Mouse (Mus musculus) kidney, embryonic 15.5 days (tissue): ENCODE results near the gene Mllt10. TPM values are rescaled to one million over a fixed set of nuclear protein-coding genes. Genes with fewer than 3 reads are reported as not detected.

Experiments
- ATAC-seq: fragments of 200-750 bp; cut with Nextera tagmentation; replicated peaks from 2 replicates; pipeline ENCODE4 v1.8.0; 2017; ENCODE audit warnings: moderate TSS enrichment; ENCODE audit not compliant: low FRiP score
- H3K27ac ChIP-seq: fragments of 300-500 bp; sonication (generic); 2 replicates; pipeline ENCODE4 v1.5.1; 2015; ENCODE audit warnings: mild to moderate bottlenecking, inconsistent platforms
- H3K27me3 ChIP-seq: fragments of 300-500 bp; sonication (generic); 2 replicates; pipeline ENCODE4 v1.6.1; 2015; ENCODE audit warnings: inconsistent platforms
- H3K36me3 ChIP-seq: fragments of 300-500 bp; sonication (generic); 2 replicates; pipeline ENCODE4 v1.6.1; 2015; ENCODE audit warnings: inconsistent platforms
- H3K4me1 ChIP-seq: fragments of 300-500 bp; sonication (generic); 2 replicates; pipeline ENCODE4 v1.6.1; 2015; ENCODE audit warnings: inconsistent platforms
- H3K4me2 ChIP-seq: fragments of 300-500 bp; sonication (generic); 2 replicates; pipeline ENCODE4 v1.6.1; 2015; ENCODE audit warnings: moderate library complexity, mild to moderate bottlenecking, inconsistent platforms
- H3K4me3 ChIP-seq: fragments of 300-500 bp; sonication (generic); replicated peaks from 2 replicates; pipeline ENCODE4 v1.5.1; 2015; ENCODE audit warnings: mild to moderate bottlenecking, inconsistent platforms
- H3K9ac ChIP-seq: fragments of 300-500 bp; sonication (generic); 2 replicates; pipeline ENCODE4 v1.6.1; 2015; ENCODE audit warnings: mild to moderate bottlenecking, inconsistent platforms
- H3K9me3 ChIP-seq: fragments of 300-500 bp; sonication (generic); replicated peaks from 2 replicates; pipeline ENCODE4 v1.6.1; 2016; ENCODE audit warnings: inconsistent platforms
- WGBS: fragments of 180-500 bp; shearing (Covaris S2); methylation state at CpG from one replicate; pipeline ENCODE4 v1.1.7; 2015; ENCODE audit warnings: mixed read lengths; 5-methylcytosine and 5-hydroxymethylcytosine counted together
- polyA plus RNA-seq: library from polyadenylated mRNA; unstranded; fragments of >200 nt; fragmentation: Nextera tagmentation; extraction: Ambion mirVana; gene quantifications from 2 replicates; pipeline ENCODE4 v1.2.1, GENCODE M21; 2015

Gene Mllt10
- polyA plus RNA-seq, 1 experiment from 2014 or later: 72.9 TPM

DNA sequence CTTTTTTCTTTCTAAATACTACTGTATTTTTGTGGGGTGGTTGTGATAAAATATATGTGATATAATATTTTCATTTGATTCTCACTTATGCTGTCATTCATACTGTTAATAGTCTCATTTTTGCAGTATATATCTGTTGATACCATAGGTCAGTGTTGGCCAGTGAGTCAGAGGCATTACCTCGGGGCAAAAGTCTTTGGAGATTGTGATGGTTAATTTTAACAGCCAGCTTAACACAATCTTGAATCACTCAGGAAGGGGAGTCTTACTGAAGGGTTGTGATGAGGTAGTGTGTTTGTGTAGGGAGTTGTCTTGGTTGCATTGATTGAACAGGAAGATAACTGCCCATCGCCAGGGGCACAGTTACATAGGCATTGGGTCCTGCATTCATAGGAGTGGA, 83.1 kb downstream of the Mllt10 start:
- Histone ChIP-seq H3K27me3 (no peaks in the 10 kb centered on the region), H3K4me3 (no peak overlapping the region), H3K27ac (no peak overlapping the region), H3K9me3 (no peaks in the 10 kb centered on the region), H3K9ac (no peak overlapping the region), H3K36me3 (peaks cover 57% of the 10 kb centered on the region), H3K4me1 (no peaks in the 10 kb centered on the region), H3K4me2 (no peak overlapping the region)
- 81% methylated on average over 2 of the region's 2 CpGs for WGBS
- ATAC-seq: no peak

GRCm38 (mm10) chr2:18139646-18140045, 84.6 kb downstream of the Mllt10 start:
- no peak overlapping the region for H3K9ac ChIP-seq
- no peaks in the 10 kb centered on the region for H3K9me3 ChIP-seq
- H3K36me3 ChIP-seq: peaks cover 59% of the 10 kb centered on the region
- H3K27me3 ChIP-seq: no peaks in the 10 kb centered on the region
- 97% methylated on average over 5 of the region's 5 CpGs for WGBS
- H3K27ac ChIP-seq: no peak overlapping the region
- H3K4me2 ChIP-seq: no peak overlapping the region
- ATAC-seq: no peak
- H3K4me1 ChIP-seq: no peaks in the 10 kb centered on the region
- no peak overlapping the region for H3K4me3 ChIP-seq

GRCm38 (mm10) chr2:18156131-18156530, 101.1 kb downstream of the Mllt10 start:
- WGBS: 95% methylated on average over 3 of the region's 3 CpGs
- no peaks in the 10 kb centered on the region for H3K9me3 ChIP-seq
- H3K9ac ChIP-seq: no peak overlapping the region
- no peaks in the 10 kb centered on the region for H3K4me1 ChIP-seq
- no peak for ATAC-seq
- H3K36me3 ChIP-seq: peaks cover 55% of the 10 kb centered on the region
- no peaks in the 10 kb centered on the region for H3K27me3 ChIP-seq
- no peak overlapping the region for H3K4me2 ChIP-seq
- no peak overlapping the region for H3K4me3 ChIP-seq
- no peak overlapping the region for H3K27ac ChIP-seq

DNA sequence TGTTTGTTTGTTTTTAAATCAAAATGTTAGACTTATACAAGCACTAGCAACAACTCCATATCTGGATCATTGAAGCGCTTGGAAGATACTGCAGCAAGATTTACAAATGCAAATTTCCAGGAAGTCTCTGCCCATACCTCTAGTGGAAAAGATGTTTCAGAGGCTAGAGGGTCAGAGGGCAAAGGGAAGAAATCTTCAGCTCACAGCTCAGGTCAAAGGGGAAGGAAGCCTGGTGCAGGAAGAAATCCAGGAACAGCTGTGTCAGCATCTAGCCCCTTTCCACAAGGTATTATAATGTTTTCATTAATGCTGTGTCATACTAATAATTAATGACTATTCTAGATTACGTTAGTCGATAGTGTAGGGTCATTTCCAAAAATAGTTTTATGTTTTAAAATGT, 104.4 kb downstream of the Mllt10 start:
- H3K9me3 ChIP-seq: no peaks in the 10 kb centered on the region
- H3K36me3 ChIP-seq: peaks cover 56% of the 10 kb centered on the region
- no peak for ATAC-seq
- H3K9ac ChIP-seq: no peak overlapping the region
- no peak overlapping the region for H3K4me3 ChIP-seq
- no peaks in the 10 kb centered on the region for H3K27me3 ChIP-seq
- no peak overlapping the region for H3K27ac ChIP-seq
- H3K4me1 ChIP-seq: no peaks in the 10 kb centered on the region
- H3K4me2 ChIP-seq: no peak overlapping the region
- WGBS: 69% methylated on average over 3 of the region's 3 CpGs

- 87% methylated on average over 5 of the region's 5 CpGs for WGBS
- H3K27me3 ChIP-seq: no peaks in the 10 kb centered on the region
- H3K4me2 ChIP-seq: no peak overlapping the region
- H3K4me1 ChIP-seq: no peaks in the 10 kb centered on the region
- peaks cover 44% of the 10 kb centered on the region for H3K36me3 ChIP-seq
- no peak for ATAC-seq
- no peaks in the 10 kb centered on the region for H3K9me3 ChIP-seq
- H3K27ac ChIP-seq: no peak overlapping the region
- H3K9ac ChIP-seq: no peak overlapping the region
- H3K4me3 ChIP-seq: no peak overlapping the region
Measured at GRCm38 (mm10) chr2:18160992-18161391, 106.0 kb downstream of the Mllt10 start.

DNA sequence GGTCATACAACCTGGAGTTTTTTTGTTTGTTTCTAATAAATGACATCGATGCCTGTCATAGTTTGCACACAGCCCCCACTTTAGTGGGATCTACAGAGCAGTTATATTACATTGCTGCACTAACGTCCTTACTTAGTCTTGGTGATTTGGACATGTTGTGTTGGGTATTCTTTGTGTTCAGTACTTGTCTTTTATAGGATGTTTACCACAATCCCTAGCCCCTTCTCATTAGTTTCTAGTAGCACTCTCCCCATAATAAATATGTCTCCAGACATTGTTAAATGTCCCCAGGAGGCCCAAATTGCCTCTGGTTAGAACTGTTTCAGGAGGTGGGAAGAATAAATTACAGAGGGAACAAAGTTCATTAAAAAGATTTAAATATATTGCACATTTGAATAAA, 110.5 kb downstream of the Mllt10 start:
- Histone ChIP-seq H3K27ac (no peak overlapping the region), H3K9me3 (no peaks in the 10 kb centered on the region), H3K4me2 (no peak overlapping the region), H3K4me3 (no peak overlapping the region), H3K27me3 (no peaks in the 10 kb centered on the region), H3K36me3 (peaks cover 32% of the 10 kb centered on the region), H3K9ac (no peak overlapping the region), H3K4me1 (no peaks in the 10 kb centered on the region)
- WGBS: 76% methylated on average over 2 of the region's 2 CpGs
- ATAC-seq: no peak

DNA sequence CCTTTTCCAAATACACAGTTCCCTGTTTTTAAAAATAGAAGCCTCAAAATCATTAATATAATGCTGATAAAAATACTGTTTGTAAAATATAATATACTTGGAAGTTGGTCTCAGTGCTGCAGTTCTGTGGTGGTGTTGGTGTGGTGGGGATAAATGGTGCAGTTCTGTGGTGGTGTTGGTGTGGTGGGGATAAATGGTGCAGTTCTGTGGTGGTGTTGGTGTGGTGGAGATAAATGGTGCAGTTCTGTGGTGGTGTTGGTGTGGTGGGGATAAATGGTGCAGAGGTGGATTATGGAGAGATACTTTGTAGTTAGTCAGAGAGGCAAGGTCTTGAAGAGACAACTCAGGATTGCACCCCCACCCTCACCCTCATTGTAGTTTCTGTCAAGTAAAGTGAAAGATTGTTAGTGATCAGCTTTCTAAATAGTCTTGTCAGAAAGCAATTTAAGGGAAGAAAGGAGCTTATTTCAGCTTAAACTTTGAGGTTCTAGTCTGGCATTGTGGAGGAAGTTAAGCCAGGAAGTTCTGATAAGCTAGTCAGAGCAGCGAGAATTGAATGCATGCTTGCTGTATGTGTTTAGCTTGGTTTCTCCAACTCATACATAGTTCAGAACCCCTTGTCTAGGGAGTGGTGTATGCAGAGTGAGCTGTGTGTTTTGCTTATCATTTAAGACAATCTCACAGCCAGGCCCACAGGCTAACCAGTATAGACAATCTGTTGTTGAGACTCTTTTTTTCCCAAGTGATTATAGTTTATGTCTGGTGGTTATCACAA, 114.3 kb downstream of the Mllt10 start:
- H3K36me3 ChIP-seq: peaks cover 34% of the 10 kb centered on the region
- no peaks in the 10 kb centered on the region for H3K9me3 ChIP-seq
- no peak overlapping the region for H3K9ac ChIP-seq
- no peak overlapping the region for H3K4me2 ChIP-seq
- H3K4me3 ChIP-seq: no peak overlapping the region
- 66% methylated on average over 1 of the region's 1 CpGs for WGBS
- H3K27ac ChIP-seq: no peak overlapping the region
- no peaks in the 10 kb centered on the region for H3K4me1 ChIP-seq
- ATAC-seq: no peak
- H3K27me3 ChIP-seq: no peaks in the 10 kb centered on the region

GRCm38 (mm10) chr2:18175234-18175633, 120.2 kb downstream of the Mllt10 start:
- Histone ChIP-seq H3K36me3 (peaks cover 56% of the 10 kb centered on the region), H3K9me3 (no peaks in the 10 kb centered on the region), H3K4me2 (no peak overlapping the region), H3K4me3 (no peak overlapping the region), H3K27me3 (no peaks in the 10 kb centered on the region), H3K27ac (no peak overlapping the region), H3K4me1 (no peaks in the 10 kb centered on the region), H3K9ac (no peak overlapping the region)
- 58% methylated on average over 1 of the region's 1 CpGs for WGBS
- ATAC-seq: no peak

GRCm38 (mm10) chr2:18176235-18176634, 121.2 kb downstream of the Mllt10 start:
- H3K4me3 ChIP-seq: no peak overlapping the region
- no peak overlapping the region for H3K4me2 ChIP-seq
- H3K4me1 ChIP-seq: no peaks in the 10 kb centered on the region
- H3K9me3 ChIP-seq: no peaks in the 10 kb centered on the region
- peaks cover 62% of the 10 kb centered on the region for H3K36me3 ChIP-seq
- no peak overlapping the region for H3K27ac ChIP-seq
- H3K27me3 ChIP-seq: no peaks in the 10 kb centered on the region
- WGBS: 90% methylated on average over 3 of the region's 3 CpGs
- H3K9ac ChIP-seq: no peak overlapping the region
- ATAC-seq: no peak

DNA sequence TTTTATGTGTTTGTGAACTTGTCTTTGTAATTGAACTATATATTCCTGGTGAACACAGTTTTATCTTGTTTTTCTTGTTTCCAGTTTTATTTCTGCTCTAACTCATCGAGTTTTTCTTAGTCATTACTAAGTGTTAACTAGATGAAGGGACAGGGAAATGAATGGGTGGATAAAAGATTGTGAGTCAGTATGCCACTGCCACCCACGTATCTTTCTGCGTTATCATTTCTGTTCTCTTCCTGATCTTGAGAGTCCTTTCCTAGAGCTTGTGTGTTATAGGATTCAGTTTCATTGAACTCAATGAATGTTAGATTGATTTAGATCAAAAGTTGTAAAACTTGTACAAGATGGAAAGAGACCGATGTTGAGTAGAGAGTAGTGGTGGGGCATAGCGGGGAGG, 125.3 kb downstream of the Mllt10 start:
- Histone ChIP-seq H3K9me3 (no peaks in the 10 kb centered on the region), H3K9ac (no peak overlapping the region), H3K4me3 (no peak overlapping the region), H3K4me1 (no peaks in the 10 kb centered on the region), H3K27ac (no peak overlapping the region), H3K36me3 (peaks cover 73% of the 10 kb centered on the region), H3K27me3 (no peaks in the 10 kb centered on the region), H3K4me2 (no peak overlapping the region)
- 92% methylated on average over 5 of the region's 5 CpGs for WGBS
- no peak for ATAC-seq

- H3K4me2 ChIP-seq: no peak overlapping the region
- no peaks in the 10 kb centered on the region for H3K9me3 ChIP-seq
- ATAC-seq: no peak
- H3K36me3 ChIP-seq: peaks cover 77% of the 10 kb centered on the region
- WGBS: 90% methylated on average over 3 of the region's 3 CpGs
- H3K9ac ChIP-seq: no peak overlapping the region
- H3K4me1 ChIP-seq: no peaks in the 10 kb centered on the region
- no peaks in the 10 kb centered on the region for H3K27me3 ChIP-seq
- H3K27ac ChIP-seq: no peak overlapping the region
- no peak overlapping the region for H3K4me3 ChIP-seq
Measured at GRCm38 (mm10) chr2:18181631-18182030, 126.6 kb downstream of the Mllt10 start.

GRCm38 (mm10) chr2:18183079-18183478, 128.0 kb downstream of the Mllt10 start:
- Histone ChIP-seq H3K27ac (no peak overlapping the region), H3K4me1 (no peaks in the 10 kb centered on the region), H3K9ac (no peak overlapping the region), H3K4me2 (no peak overlapping the region), H3K9me3 (no peaks in the 10 kb centered on the region), H3K27me3 (no peaks in the 10 kb centered on the region), H3K4me3 (no peak overlapping the region), H3K36me3 (peaks cover 80% of the 10 kb centered on the region)
- ATAC-seq: no peak

DNA sequence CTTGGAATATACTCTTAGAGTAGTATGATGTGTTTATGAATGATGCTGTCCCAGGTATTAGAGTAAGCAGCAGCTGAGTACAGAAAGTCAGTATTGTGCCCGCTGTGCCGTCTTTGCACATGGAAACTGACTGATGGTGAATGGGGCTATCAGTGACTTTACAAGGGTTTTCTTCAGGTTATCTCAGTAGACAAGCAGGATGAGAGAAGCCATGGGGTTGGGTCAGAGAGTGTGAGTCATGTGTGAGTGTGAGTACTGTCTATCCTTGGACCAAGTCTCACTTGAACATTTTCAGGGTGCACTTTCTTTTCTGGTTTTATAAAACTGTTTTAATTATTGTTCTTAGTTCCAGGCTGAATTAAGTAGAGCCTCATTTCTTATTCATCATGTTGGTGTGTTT, 133.3 kb downstream of the Mllt10 start:
- Histone ChIP-seq H3K9ac (no peak overlapping the region), H3K4me2 (no peak overlapping the region), H3K27ac (no peak overlapping the region), H3K4me1 (no peaks in the 10 kb centered on the region), H3K9me3 (no peaks in the 10 kb centered on the region), H3K4me3 (no peak overlapping the region), H3K36me3 (peaks cover 85% of the 10 kb centered on the region), H3K27me3 (no peaks in the 10 kb centered on the region)
- 93% methylated on average over 2 of the region's 2 CpGs for WGBS
- ATAC-seq: no peak
